8 mouse cellular contexts compared by ENCODE assay signal in the genomic region with DNA sequence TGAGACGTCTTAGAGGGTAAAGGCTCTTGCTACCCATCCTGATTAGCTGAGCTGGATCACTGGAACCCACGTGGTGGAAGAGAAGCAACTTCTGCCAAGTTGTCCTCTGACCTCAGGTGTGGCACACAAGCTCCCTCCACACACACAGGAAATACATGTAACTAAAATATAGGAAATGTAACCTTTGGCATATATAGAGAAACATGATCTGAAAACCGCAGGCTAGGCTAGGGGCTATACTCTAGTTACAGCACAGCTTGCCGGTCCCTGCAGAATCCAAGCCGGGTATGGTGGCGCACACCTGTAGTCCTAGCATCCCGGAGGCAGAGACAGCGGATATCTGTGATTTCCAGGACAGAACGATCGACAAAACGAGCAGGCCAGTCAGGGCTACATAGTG. TPM values are rescaled to one million over a fixed set of nuclear protein-coding genes. Genes with fewer than 3 reads are reported as not detected.
DNase-seq lines count a peak whose midpoint lies in the region; ATAC-seq and TF ChIP-seq lines count a peak whose summit lies in the region.

No protein-coding gene starts in this region.

- H3K27ac ChIP-seq in forebrain, embryonic 12.5 days = peak overlapping the region; percentile 91
- peak overlapping the region; percentile 85 for H3K27ac ChIP-seq in limb, embryonic 14.5 days (replicated peaks; ENCODE audit: low read depth, low read length)

- peak overlapping the region; percentile 95 for H3K4me2 ChIP-seq in forebrain, embryonic 12.5 days
- H3K4me2 ChIP-seq in limb, embryonic 14.5 days (replicated peaks; ENCODE audit: low read depth, low read length, severe bottlenecking) = peak overlapping the region; percentile 93

- ATAC-seq in forebrain, embryonic 12.5 days (ENCODE audit: low FRiP score) = peak; percentile 47
- ATAC-seq in limb, embryonic 14.5 days (ENCODE audit: low FRiP score, low read depth) = peak; percentile 27

- peaks cover 9% of the 10 kb centered on the region for H3K36me3 ChIP-seq in forebrain, embryonic 12.5 days (replicated peaks)
- H3K36me3 ChIP-seq in limb, embryonic 14.5 days (ENCODE audit: control insufficient read depth, insufficient read depth, low read length) = peaks cover 14% of the 10 kb centered on the region
- peaks cover 4% of the 10 kb centered on the region; the same call in 1 of the 2 replicates for H3K36me3 ChIP-seq in splenic B cell, adult 2 months (ENCODE audit: control insufficient read depth, insufficient read depth, low read length, poor library complexity, severe bottlenecking)

- H3K4me1 ChIP-seq in forebrain, embryonic 12.5 days = peaks cover 27% of the 10 kb centered on the region
- peaks cover 7% of the 10 kb centered on the region for H3K4me1 ChIP-seq in limb, embryonic 14.5 days (ENCODE audit: control insufficient read depth, insufficient read depth, low read length)

- no peaks in the 10 kb centered on the region for H3K9me3 ChIP-seq in forebrain, embryonic 12.5 days
- no peaks in the 10 kb centered on the region for H3K9me3 ChIP-seq in limb, embryonic 14.5 days (ENCODE audit: control insufficient read depth, low read length)

- no peaks in the 10 kb centered on the region for H3K27me3 ChIP-seq in forebrain, embryonic 12.5 days
- H3K27me3 ChIP-seq in limb, embryonic 14.5 days (ENCODE audit: control insufficient read depth, insufficient read depth, low read length) = no peaks in the 10 kb centered on the region
- H3K27me3 ChIP-seq in splenic B cell, adult 2 months (ENCODE audit: control insufficient read depth, insufficient read depth, low read length, poor library complexity, severe bottlenecking) = no peaks in the 10 kb centered on the region

- peak; percentile 23 to 38 for DNase-seq in kidney, adult 8-10 months
- DNase-seq in kidney, postnatal 4 days = no peak
- DNase-seq in MN1 (ENCODE audit: low spot score) = peak; percentile 14
- no peak for DNase-seq in limb, embryonic 14.5 days (ENCODE audit: low spot score)
- DNase-seq in splenic B cell, adult 2 months (ENCODE audit: low read depth, low spot score) = peak; percentile 48
- no peak for DNase-seq in cerebellum, postnatal 10 days
- no peak for DNase-seq in frontal cortex, postnatal 36 days (ENCODE audit: low spot score in 2 of 2)

- peak overlapping the region; percentile 87 for H3K9ac ChIP-seq in forebrain, embryonic 12.5 days
- H3K9ac ChIP-seq in limb, embryonic 14.5 days (ENCODE audit: low read depth, low read length, severe bottlenecking) = peak overlapping the region; percentile 82

- under 1% methylated on average over 11 of the region's 11 CpGs for WGBS in forebrain, embryonic 12.5 days
- WGBS in limb, embryonic 14.5 days = under 1% methylated on average over 11 of the region's 11 CpGs

- no peak for TF ChIP-seq POLR2A in limb, embryonic 14.5 days (IDR thresholded peaks at IDR 0.05; ENCODE audit: borderline replicate concordance, extremely low read depth, insufficient read depth, insufficient read length)

- peak overlapping the region; percentile 70 for H3K4me3 ChIP-seq in forebrain, embryonic 12.5 days (replicated peaks)
- peak overlapping the region; percentile 79 for H3K4me3 ChIP-seq in limb, embryonic 14.5 days (replicated peaks; ENCODE audit: low read length)

RNA-seq across cellular contexts. Expression of gene Thumpd3, which starts 0.5 kb away (rescaled TPM):
- polyA plus RNA-seq in forebrain, embryonic 12.5 days (2016; fragmentation: Nextera tagmentation; extraction: Ambion mirVana) = 66.5 and 68.4 TPM in 2 replicates
- 18.8 and 25.1 TPM in 2 replicates for polyA plus RNA-seq in limb, embryonic 14.5 days (2012; rRNA removed)
- polyA plus RNA-seq in limb, embryonic 14.5 days (2014; fragmentation: Nextera tagmentation; extraction: Ambion mirVana) = 36.7 and 38.7 TPM in 2 replicates

RNA-seq across cellular contexts. Expression of gene Setd5, which starts 31.6 kb away (rescaled TPM):
- polyA plus RNA-seq in forebrain, embryonic 12.5 days (2016; fragmentation: Nextera tagmentation; extraction: Ambion mirVana) = 63.9 and 64.1 TPM in 2 replicates
- 93.8 and 103 TPM in 2 replicates for polyA plus RNA-seq in limb, embryonic 14.5 days (2012; rRNA removed)
- 90.2 and 93.4 TPM in 2 replicates for polyA plus RNA-seq in limb, embryonic 14.5 days (2014; fragmentation: Nextera tagmentation; extraction: Ambion mirVana)

Comparison
In these comparisons a context has a peak if more than half of its experiments do, and no peak if none do; other contexts are left out.
1. DNase-seq: peak in kidney, adult 8-10 months (2 of 2), MN1 (single experiment) and splenic B cell, adult 2 months (single experiment); none in kidney, postnatal 4 days (0 of 2), limb, embryonic 14.5 days (single experiment), cerebellum, postnatal 10 days (0 of 2) and frontal cortex, postnatal 36 days (0 of 2).